ENCODE assay signal across 17 mouse cellular contexts in genomic region chr1:145570012-145570411, GRCm38 (mm10).
DNase-seq lines count a peak whose midpoint lies in the region; ATAC-seq lines count a peak whose summit lies in the region.
"Had no signal": no experiment of that assay in that cellular context is flagged by ENCODE, and none has a peak within 500 bp of the region (broad histone marks: within the 10 kb centered on the region; RNA-seq: fewer than 3 reads in every experiment).

No protein-coding gene starts in this region.

- 31% methylated on average over 2 of the region's 2 CpGs for WGBS in hindbrain, embryonic 12.5 days
- 19% methylated on average over 2 of the region's 2 CpGs for WGBS in hindbrain, embryonic 13.5 days

- H3K27me3 ChIP-seq in hindbrain, embryonic 12.5 days: no peaks in the 10 kb centered on the region
- H3K27me3 ChIP-seq in hindbrain, embryonic 13.5 days: no peaks in the 10 kb centered on the region
- H3K27me3 ChIP-seq: embryonic facial prominence, embryonic 12.5 days; liver, embryonic 12.5 days; lung, embryonic 15.5 days had no signal

- H3K9ac ChIP-seq in hindbrain, embryonic 12.5 days: no peak overlapping the region
- no peak overlapping the region for H3K9ac ChIP-seq in hindbrain, embryonic 13.5 days
- H3K9ac ChIP-seq: embryonic facial prominence, embryonic 12.5 days; liver, embryonic 12.5 days; lung, embryonic 15.5 days had no signal

- H3K27ac ChIP-seq in hindbrain, embryonic 12.5 days: no peak overlapping the region; the same call in 1 of the 2 replicates
- H3K27ac ChIP-seq in hindbrain, embryonic 13.5 days: no peak overlapping the region
- H3K27ac ChIP-seq: embryonic facial prominence, embryonic 12.5 days; gastrocnemius, adult 2 months; liver, embryonic 12.5 days; lung, embryonic 15.5 days had no signal

- 0 out of 2 replicates have a peak, but pooled peaks have one; percentile 50 for ATAC-seq in hindbrain, embryonic 12.5 days (ENCODE audit: low FRiP score)
- no peak for ATAC-seq in hindbrain, embryonic 13.5 days (ENCODE audit: low FRiP score)
- ATAC-seq: liver, embryonic 12.5 days had no signal

- peak; percentile 50 for DNase-seq in adipocyte (ENCODE audit: low spot score)
- peak; percentile 40 for DNase-seq in embryo, embryonic 9.5 days (ENCODE audit: extremely low spot score)
- peak; percentile 29 to 52 for DNase-seq in kidney, postnatal 25 days
- no peak for DNase-seq in right cerebral cortex, adult 18-20 months
- DNase-seq in right cerebral cortex, postnatal 10 days (ENCODE audit: low spot score in 2 of 2): no peak
- DNase-seq: adrenal gland, postnatal 10 days; cerebellum, adult 9-10 months; gastrocnemius, adult 2 months; heart, adult 18-20 months; layer of hippocampus, postnatal 36 days; left cerebral cortex, postnatal 4 days; right cerebral cortex, postnatal 14 days had no signal

- H3K4me3 ChIP-seq in hindbrain, embryonic 12.5 days: no peak overlapping the region
- no peak overlapping the region for H3K4me3 ChIP-seq in hindbrain, embryonic 13.5 days
- H3K4me3 ChIP-seq: embryonic facial prominence, embryonic 12.5 days; gastrocnemius, adult 2 months; liver, embryonic 12.5 days; lung, embryonic 15.5 days had no signal

- no peaks in the 10 kb centered on the region for H3K9me3 ChIP-seq in hindbrain, embryonic 12.5 days (replicated peaks)
- H3K9me3 ChIP-seq in hindbrain, embryonic 13.5 days: no peaks in the 10 kb centered on the region
- H3K9me3 ChIP-seq: embryonic facial prominence, embryonic 12.5 days; liver, embryonic 12.5 days; lung, embryonic 15.5 days had no signal

- H3K4me1 ChIP-seq in hindbrain, embryonic 12.5 days: no peaks in the 10 kb centered on the region
- H3K4me1 ChIP-seq in hindbrain, embryonic 13.5 days (replicated peaks): no peaks in the 10 kb centered on the region
- H3K4me1 ChIP-seq: embryonic facial prominence, embryonic 12.5 days; liver, embryonic 12.5 days; lung, embryonic 15.5 days had no signal

- no peaks in the 10 kb centered on the region for H3K36me3 ChIP-seq in hindbrain, embryonic 12.5 days
- H3K36me3 ChIP-seq in hindbrain, embryonic 13.5 days: no peaks in the 10 kb centered on the region
- H3K36me3 ChIP-seq: embryonic facial prominence, embryonic 12.5 days; liver, embryonic 12.5 days; lung, embryonic 15.5 days had no signal

- no peak overlapping the region for H3K4me2 ChIP-seq in hindbrain, embryonic 12.5 days (replicated peaks)
- no peak overlapping the region for H3K4me2 ChIP-seq in hindbrain, embryonic 13.5 days
- H3K4me2 ChIP-seq: embryonic facial prominence, embryonic 12.5 days; liver, embryonic 12.5 days; lung, embryonic 15.5 days had no signal

Comparison
In these comparisons a context has a peak if more than half of its experiments do, and no peak if none do; other contexts are left out.
1. DNase-seq: peak in adipocyte (single experiment), embryo, embryonic 9.5 days (single experiment) and kidney, postnatal 25 days (2 of 2); none in right cerebral cortex, adult 18-20 months (single experiment) and right cerebral cortex, postnatal 10 days (0 of 2).